Mouse (Mus musculus): ENCODE results near the gene Ntm. TPM values are rescaled to one million over a fixed set of nuclear protein-coding genes. Genes with fewer than 3 reads are reported as not detected.

Gene Ntm
- polyA plus RNA-seq, 1 experiment: not detected

GRCm38 (mm10) chr9:29181661-29182060 lies 781.3 kb downstream of the Ntm start:
- Histone ChIP-seq H3K27me3 (ENCODE audit: control insufficient read depth, insufficient read depth, insufficient read length) (no peaks in the 10 kb centered on the region), H3K4me3 (no peak overlapping the region)

DNA sequence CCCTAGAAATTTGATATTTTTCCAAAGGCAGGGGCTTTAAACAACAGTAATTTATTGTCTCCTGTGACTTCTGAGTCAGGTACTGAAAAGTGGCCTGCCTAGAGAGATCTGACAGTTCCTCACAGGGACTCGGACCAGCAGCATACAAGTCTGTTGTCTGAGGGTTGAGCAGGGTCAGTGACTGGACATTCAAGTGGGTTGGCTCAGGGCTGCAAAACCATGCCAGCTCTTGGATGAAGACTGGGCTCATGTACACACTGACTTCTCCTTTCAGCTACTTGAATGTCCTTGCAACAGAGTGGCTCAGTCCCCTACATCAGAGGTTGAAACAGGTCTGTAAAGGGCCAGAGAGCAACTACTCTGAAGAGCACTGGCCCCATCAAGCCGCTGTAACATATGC lies 797.2 kb downstream of the Ntm start:
- Histone ChIP-seq H3ac (ENCODE audit: control insufficient read depth, insufficient read length) (no peak overlapping the region), H3K4me3 (no peak overlapping the region), H3K79me2 (ENCODE audit: control insufficient read depth, insufficient read depth) (no peaks in the 10 kb centered on the region), H3K36me3 (ENCODE audit: control insufficient read depth, insufficient read depth) (no peaks in the 10 kb centered on the region), H3K27me3 (ENCODE audit: control insufficient read depth, insufficient read depth, insufficient read length) (no peaks in the 10 kb centered on the region), H3K4me2 (ENCODE audit: low read depth) (no peak overlapping the region)
- TF ChIP-seq E2F4 (IDR thresholded peaks at IDR 0.05; ENCODE audit: insufficient read depth): no peak
- no peak for TF ChIP-seq TCF3 (IDR thresholded peaks at IDR 0.05; ENCODE audit: insufficient read length, low read depth)
- TF ChIP-seq POLR2AphosphoS2 (IDR thresholded peaks at IDR 0.05; ENCODE audit: insufficient read length, low read depth): no peak

More at GRCm38 (mm10) chr9:29181661-29182060, 781.3 kb downstream of the Ntm start:
- no peaks in the 10 kb centered on the region for H3K79me2 ChIP-seq (ENCODE audit: control insufficient read depth, insufficient read depth)
- no peak overlapping the region for H3K4me2 ChIP-seq (ENCODE audit: low read depth)
- TF ChIP-seq MYOD1 (IDR thresholded peaks at IDR 0.05; ENCODE audit: control insufficient read depth in 1 of 3, insufficient read length in 2 of 3, low read depth in 2 of 3): no peak
- no peak for TF ChIP-seq MAX (IDR thresholded peaks at IDR 0.05; ENCODE audit: low read depth)
- TF ChIP-seq POLR2A (IDR thresholded peaks at IDR 0.05; ENCODE audit: insufficient read length, low read depth): no peak
- no peak for TF ChIP-seq REST (IDR thresholded peaks at IDR 0.05; ENCODE audit: insufficient read depth, insufficient read length)
- no peak for TF ChIP-seq TCF12 (IDR thresholded peaks at IDR 0.05; ENCODE audit: insufficient read depth, poor library complexity, severe bottlenecking)
- no peak for TF ChIP-seq E2F4 (IDR thresholded peaks at IDR 0.05; ENCODE audit: insufficient read depth)
- TF ChIP-seq TCF3 (IDR thresholded peaks at IDR 0.05; ENCODE audit: insufficient read length, low read depth): no peak
- TF ChIP-seq CEBPB (IDR thresholded peaks at IDR 0.05; ENCODE audit: insufficient read depth, poor library complexity, severe bottlenecking): no peak
- TF ChIP-seq USF1 (IDR thresholded peaks at IDR 0.05; ENCODE audit: low read depth): no peak
- TF ChIP-seq SRF (IDR thresholded peaks at IDR 0.05; ENCODE audit: control insufficient read depth, insufficient read length, low read depth): no peak
- TF ChIP-seq POLR2AphosphoS2 (IDR thresholded peaks at IDR 0.05; ENCODE audit: insufficient read length, low read depth): no peak
- TF ChIP-seq MYOG (IDR thresholded peaks at IDR 0.05; ENCODE audit: control insufficient read depth in 1 of 3, insufficient read depth in 1 of 3, insufficient read length in 2 of 3, low read depth in 2 of 3): no peak
- H3ac ChIP-seq (ENCODE audit: control insufficient read depth, insufficient read length): no peak overlapping the region
- H3K36me3 ChIP-seq (ENCODE audit: control insufficient read depth, insufficient read depth): no peaks in the 10 kb centered on the region

DNA sequence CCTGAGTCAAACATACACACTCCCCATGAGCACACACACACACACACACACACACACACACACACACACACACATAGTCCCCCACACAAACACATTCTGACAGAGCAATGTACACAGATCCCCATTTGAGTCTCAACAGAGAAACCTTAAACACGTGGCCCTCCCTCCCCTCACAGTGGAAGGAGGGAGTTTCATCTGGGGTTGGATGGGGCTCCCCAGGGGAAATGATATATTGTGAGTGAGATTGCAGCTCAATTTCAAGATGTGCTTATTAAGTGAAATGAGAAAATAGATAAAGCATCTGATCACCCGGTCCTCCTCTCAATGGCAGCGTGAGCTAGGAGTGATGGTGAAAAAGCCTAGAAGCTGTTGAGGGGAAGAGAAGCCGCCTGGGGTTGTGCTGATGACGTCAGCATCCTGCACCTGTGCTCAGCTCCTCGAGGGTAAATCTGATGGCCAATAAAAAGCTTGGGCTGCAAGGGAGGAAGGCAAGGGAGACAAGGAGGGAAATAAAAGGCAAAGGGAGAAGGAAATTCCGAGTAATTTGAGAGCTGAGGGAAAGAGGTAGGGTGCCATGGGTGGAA lies 801.8 kb downstream of the Ntm start:
- Histone ChIP-seq H3K4me3 (no peak overlapping the region), H3K79me2 (ENCODE audit: control insufficient read depth, insufficient read depth) (no peaks in the 10 kb centered on the region), H3K4me2 (ENCODE audit: low read depth) (no peak overlapping the region), H3K36me3 (ENCODE audit: control insufficient read depth, insufficient read depth) (no peaks in the 10 kb centered on the region), H3ac (ENCODE audit: control insufficient read depth, insufficient read length) (no peak overlapping the region), H3K27me3 (ENCODE audit: control insufficient read depth, insufficient read depth, insufficient read length) (no peaks in the 10 kb centered on the region)
- TF ChIP-seq TCF3 (IDR thresholded peaks at IDR 0.05; ENCODE audit: insufficient read length, low read depth): no peak
- TF ChIP-seq POLR2A (IDR thresholded peaks at IDR 0.05; ENCODE audit: insufficient read length, low read depth): no peak
- TF ChIP-seq USF1 (IDR thresholded peaks at IDR 0.05; ENCODE audit: low read depth): no peak
- no peak for TF ChIP-seq MYOG (IDR thresholded peaks at IDR 0.05; ENCODE audit: control insufficient read depth in 1 of 3, insufficient read depth in 1 of 3, insufficient read length in 2 of 3, low read depth in 2 of 3)
- TF ChIP-seq REST (IDR thresholded peaks at IDR 0.05; ENCODE audit: insufficient read depth, insufficient read length): no peak
- no peak for TF ChIP-seq MYOD1 (IDR thresholded peaks at IDR 0.05; ENCODE audit: control insufficient read depth in 1 of 3, insufficient read length in 2 of 3, low read depth in 2 of 3)
- TF ChIP-seq CEBPB (IDR thresholded peaks at IDR 0.05; ENCODE audit: insufficient read depth, poor library complexity, severe bottlenecking): no peak
- no peak for TF ChIP-seq TCF12 (IDR thresholded peaks at IDR 0.05; ENCODE audit: insufficient read depth, poor library complexity, severe bottlenecking)
- TF ChIP-seq SRF (IDR thresholded peaks at IDR 0.05; ENCODE audit: control insufficient read depth, insufficient read length, low read depth): no peak
- no peak for TF ChIP-seq MAX (IDR thresholded peaks at IDR 0.05; ENCODE audit: low read depth)
- no peak for TF ChIP-seq E2F4 (IDR thresholded peaks at IDR 0.05; ENCODE audit: insufficient read depth)
- TF ChIP-seq POLR2AphosphoS2 (IDR thresholded peaks at IDR 0.05; ENCODE audit: insufficient read length, low read depth): no peak

- Histone ChIP-seq H3K27me3 (ENCODE audit: control insufficient read depth, insufficient read depth, insufficient read length) (no peaks in the 10 kb centered on the region), H3K4me3 (no peak overlapping the region), H3ac (ENCODE audit: control insufficient read depth, insufficient read length) (no peak overlapping the region), H3K79me2 (ENCODE audit: control insufficient read depth, insufficient read depth) (no peaks in the 10 kb centered on the region), H3K4me2 (ENCODE audit: low read depth) (no peak overlapping the region), H3K36me3 (ENCODE audit: control insufficient read depth, insufficient read depth) (no peaks in the 10 kb centered on the region)
- TF ChIP-seq USF1 (IDR thresholded peaks at IDR 0.05; ENCODE audit: low read depth) (no peak), E2F4 (IDR thresholded peaks at IDR 0.05; ENCODE audit: insufficient read depth) (no peak), TCF3 (IDR thresholded peaks at IDR 0.05; ENCODE audit: insufficient read length, low read depth) (no peak), POLR2A (IDR thresholded peaks at IDR 0.05; ENCODE audit: insufficient read length, low read depth) (no peak), POLR2AphosphoS2 (IDR thresholded peaks at IDR 0.05; ENCODE audit: insufficient read length, low read depth) (no peak)
Observed at GRCm38 (mm10) chr9:29145901-29146300, 817.0 kb downstream of the Ntm start.

- H3K4me3 ChIP-seq: no peak overlapping the region
- no peak overlapping the region for H3ac ChIP-seq (ENCODE audit: control insufficient read depth, insufficient read length)
- no peaks in the 10 kb centered on the region for H3K79me2 ChIP-seq (ENCODE audit: control insufficient read depth, insufficient read depth)
- no peaks in the 10 kb centered on the region for H3K36me3 ChIP-seq (ENCODE audit: control insufficient read depth, insufficient read depth)
- H3K4me2 ChIP-seq (ENCODE audit: low read depth): no peak overlapping the region
- TF ChIP-seq CEBPB (IDR thresholded peaks at IDR 0.05; ENCODE audit: insufficient read depth, poor library complexity, severe bottlenecking): no peak
- TF ChIP-seq POLR2AphosphoS2 (IDR thresholded peaks at IDR 0.05; ENCODE audit: insufficient read length, low read depth): no peak
- no peak for TF ChIP-seq MYOG (IDR thresholded peaks at IDR 0.05; ENCODE audit: control insufficient read depth in 1 of 3, insufficient read depth in 1 of 3, insufficient read length in 2 of 3, low read depth in 2 of 3)
- TF ChIP-seq MYOD1 (IDR thresholded peaks at IDR 0.05; ENCODE audit: control insufficient read depth in 1 of 3, insufficient read length in 2 of 3, low read depth in 2 of 3): no peak
- no peak for TF ChIP-seq SRF (IDR thresholded peaks at IDR 0.05; ENCODE audit: control insufficient read depth, insufficient read length, low read depth)
- no peak for TF ChIP-seq TCF3 (IDR thresholded peaks at IDR 0.05; ENCODE audit: insufficient read length, low read depth)
- no peak for TF ChIP-seq REST (IDR thresholded peaks at IDR 0.05; ENCODE audit: insufficient read depth, insufficient read length)
- TF ChIP-seq TCF12 (IDR thresholded peaks at IDR 0.05; ENCODE audit: insufficient read depth, poor library complexity, severe bottlenecking): no peak
- no peak for TF ChIP-seq MAX (IDR thresholded peaks at IDR 0.05; ENCODE audit: low read depth)
- no peak for TF ChIP-seq POLR2A (IDR thresholded peaks at IDR 0.05; ENCODE audit: insufficient read length, low read depth)
- TF ChIP-seq USF1 (IDR thresholded peaks at IDR 0.05; ENCODE audit: low read depth): no peak
- no peak for TF ChIP-seq E2F4 (IDR thresholded peaks at IDR 0.05; ENCODE audit: insufficient read depth)
- H3K27me3 ChIP-seq (ENCODE audit: control insufficient read depth, insufficient read depth, insufficient read length): no peaks in the 10 kb centered on the region
Observed at GRCm38 (mm10) chr9:29136039-29136438, 826.9 kb downstream of the Ntm start.
